Mouse (Mus musculus) brain, embryonic 14.5 days (tissue): ENCODE measurements around the gene Plcb4.

Source experiments
- CTCF ChIP-seq: fragments of 200-500 bp; IDR thresholded peaks from 2 replicates; pipeline ENCODE4 v1.5.1; 2012; ENCODE audit warnings: inconsistent platforms, mild to moderate bottlenecking, moderate library complexity, borderline replicate concordance; ENCODE audit not compliant: insufficient read depth, insufficient read length; ENCODE audit errors: extremely low read depth
- POLR2A ChIP-seq: fragments of 200-500 bp; IDR thresholded peaks from 2 replicates; pipeline ENCODE4 v1.6.1; 2012; ENCODE audit warnings: mild to moderate bottlenecking, inconsistent platforms, borderline replicate concordance; ENCODE audit not compliant: poor library complexity, insufficient read depth, insufficient read length, severe bottlenecking; ENCODE audit errors: extremely low read depth

- TF ChIP-seq POLR2A (no peak), CTCF (no peak)
Observed at GRCm38 (mm10) chr2:135918116-135918515, 259.3 kb downstream of the Plcb4 start.
